Mouse (Mus musculus) layer of hippocampus, adult 2 months (tissue): ENCODE data around the gene Zbtb48. TPM values are rescaled to one million over a fixed set of nuclear protein-coding genes. Genes with fewer than 3 reads are reported as not detected.
A peak's percentile ranks its signal among the peaks of the same experiment; 100 is the strongest.

Experiments
- DNase-seq, 2 experiments: peaks; one replicate each; pipeline ENCODE4 v3.0.0; 2022; ENCODE audit warnings: low spot score in 2 of 2
- H3K27ac ChIP-seq: fragments of 200-600 bp; 2 replicates; pipeline ENCODE4 v1.8.1; 2022
- H3K4me3 ChIP-seq: fragments of 200-600 bp; 2 replicates; pipeline ENCODE4 v1.8.1; 2022; ENCODE audit warnings: mild to moderate bottlenecking
- CTCF ChIP-seq: fragments of 200-600 bp; conservative IDR thresholded peaks from 2 replicates; pipeline ENCODE4 v1.8.1; 2022; ENCODE audit warnings: antibody characterized with exemption, mild to moderate bottlenecking, moderate library complexity
- long read RNA-seq, 2 experiments: library from polyadenylated mRNA; stranded (forward); transcript quantifications; one replicate each; pipeline ENCODE4 v2.0.0; 2021; ENCODE audit warnings: borderline mapping rate in 2 of 2
- total RNA-seq, 2 experiments: library from RNA; stranded (reverse); gene quantifications; 2 replicates each; pipeline ENCODE4 v1.2.3; 2021

Gene Zbtb48
- total RNA-seq: 10 to 100 TPM; 12.7 to 16.9 TPM
- long read RNA-seq, experiment 1, partial matches to known transcripts: 2 of 14 reads
- long read RNA-seq, experiment 1, other reads (novel, unspliced or antisense): 9 of 14 reads
- long read RNA-seq, experiment 2, transcript Zbtb48-201 (11 exons, 2,218 nt): major isoform, 10 of 19 reads
- long read RNA-seq, experiment 2, partial matches to known transcripts: 3 of 19 reads
- long read RNA-seq, experiment 2, other reads (novel, unspliced or antisense): 6 of 19 reads

- H3K27ac ChIP-seq: peak within 1 kb of the TSS; percentile 92
- H3K4me3 ChIP-seq: peak within 1 kb of the TSS; percentile 85
- peak; percentile 96 to 98 for DNase-seq
- no peak for TF ChIP-seq CTCF
These were observed at the start of gene Zbtb48 for GRCm38 (mm10) chr4:152027524-152027923. Zbtb48 (minus strand) TSS chr4:152027671.

GRCm38 (mm10) chr4:152077191-152077590 lies 49.7 kb upstream of the Zbtb48 start:
- H3K4me3 ChIP-seq: no peak overlapping the region
- DNase-seq: no peak
- peak overlapping the region; percentile 53; the same call in 1 of the 2 replicates for H3K27ac ChIP-seq
- no peak for TF ChIP-seq CTCF

GRCm38 (mm10) chr4:152074548-152074947 lies 47.1 kb upstream of the Zbtb48 start:
- no peak overlapping the region for H3K27ac ChIP-seq
- peak; percentile 40 for TF ChIP-seq CTCF
- DNase-seq: no peak
- no peak overlapping the region for H3K4me3 ChIP-seq

GRCm38 (mm10) chr4:152073715-152074114 lies 46.2 kb upstream of the Zbtb48 start:
- no peak for DNase-seq
- no peak for TF ChIP-seq CTCF

GRCm38 (mm10) chr4:152072655-152073054 lies 45.2 kb upstream of the Zbtb48 start:
- no peak for TF ChIP-seq CTCF
- no peak for DNase-seq
- peak overlapping the region; percentile 45 for H3K4me3 ChIP-seq
- H3K27ac ChIP-seq: peak overlapping the region; percentile 76

More at GRCm38 (mm10) chr4:152073715-152074114, 46.2 kb upstream of the Zbtb48 start:
- H3K4me3 ChIP-seq: peak overlapping the region; percentile 44
- H3K27ac ChIP-seq: peak overlapping the region; percentile 72

- peak within 1 kb of the TSS; percentile 76 for H3K27ac ChIP-seq
- peak within 1 kb of the TSS; percentile 45 for H3K4me3 ChIP-seq
- no peak for DNase-seq
- TF ChIP-seq CTCF: no peak
These were observed 44.7 kb upstream of the Zbtb48 start, which contains the start of gene Plekhg5 for GRCm38 (mm10) chr4:152072121-152072601. Plekhg5 (plus strand) TSS chr4:152072498.

DNA sequence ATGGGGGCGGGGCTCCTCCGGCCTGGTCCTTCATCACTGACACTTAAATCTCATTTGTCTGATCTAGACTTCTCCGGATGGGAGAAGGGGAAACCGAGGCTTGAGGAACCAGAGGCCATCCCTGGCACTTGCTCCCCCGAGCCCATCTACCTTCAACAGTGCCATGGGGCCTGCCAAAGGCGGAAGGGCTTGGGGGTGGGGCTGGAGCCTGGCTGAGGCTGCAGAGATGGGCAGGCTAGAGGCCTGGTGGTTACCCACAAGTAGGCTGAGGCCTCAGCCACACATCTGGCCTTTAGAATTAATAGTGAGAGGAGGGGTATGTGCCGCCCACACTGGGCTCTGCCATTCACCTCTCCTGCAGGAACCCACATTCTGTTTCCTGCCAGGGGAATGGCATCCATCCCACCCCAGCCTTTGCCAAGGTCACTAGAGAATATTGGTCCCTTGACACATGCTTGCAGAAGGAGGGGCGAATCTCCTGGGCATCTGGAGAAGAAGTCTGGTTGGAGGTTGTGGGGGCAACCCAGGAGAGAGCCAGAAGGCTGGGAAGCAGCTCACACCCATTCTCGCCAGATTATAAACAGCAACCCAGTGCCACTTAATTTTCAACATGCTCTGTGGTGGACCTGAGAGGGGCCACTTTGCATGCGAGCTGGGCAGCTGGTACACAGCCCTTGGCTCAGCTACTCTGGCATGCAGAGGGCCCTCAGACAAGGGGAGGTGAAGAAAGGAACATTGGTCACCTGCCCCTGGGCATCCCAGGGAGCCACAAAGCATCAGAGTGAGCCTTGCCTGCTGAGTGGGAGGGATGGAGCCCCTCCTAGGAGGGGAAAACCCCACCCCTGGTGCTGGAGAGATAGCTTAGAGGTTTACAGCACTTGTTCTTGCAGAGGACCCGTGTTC lies 43.3 kb upstream of the Zbtb48 start:
- 0 out of 2 replicates have a peak overlapping the region, but pooled peaks have one; percentile 41 for H3K27ac ChIP-seq
- TF ChIP-seq CTCF: no peak
- DNase-seq: no peak
- no peak overlapping the region for H3K4me3 ChIP-seq

DNA sequence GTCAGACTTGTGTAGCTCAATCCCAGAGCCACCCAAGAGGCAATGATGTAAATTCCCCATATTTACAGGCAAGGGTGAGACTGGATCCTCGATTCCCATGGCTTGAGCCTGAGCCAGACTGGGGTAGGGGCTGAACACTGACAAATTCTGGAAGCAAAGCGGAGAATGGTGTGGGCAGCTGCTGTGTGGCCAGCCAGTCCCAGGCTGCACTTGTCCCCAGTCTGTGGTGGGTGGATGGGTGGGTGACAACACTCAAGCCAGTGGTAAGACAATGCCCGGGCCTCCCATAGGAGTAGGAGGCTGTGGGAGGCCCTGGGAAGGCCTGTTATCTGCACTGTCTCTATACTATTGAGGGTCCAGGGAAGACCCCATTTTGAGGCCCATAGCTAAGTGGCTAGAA lies 41.8 kb upstream of the Zbtb48 start:
- no peak overlapping the region for H3K27ac ChIP-seq
- DNase-seq: no peak
- TF ChIP-seq CTCF: no peak
- no peak overlapping the region for H3K4me3 ChIP-seq

GRCm38 (mm10) chr4:152068166-152068724 lies 40.8 kb upstream of the Zbtb48 start:
- DNase-seq: no peak
- no peak for TF ChIP-seq CTCF
- no peak overlapping the region for H3K27ac ChIP-seq
- H3K4me3 ChIP-seq: no peak overlapping the region

- H3K4me3 ChIP-seq: no peak overlapping the region
- TF ChIP-seq CTCF: no peak
- DNase-seq: no peak
- H3K27ac ChIP-seq: no peak overlapping the region
These were observed 39.8 kb upstream of the Zbtb48 start for GRCm38 (mm10) chr4:152067280-152067679.

DNA sequence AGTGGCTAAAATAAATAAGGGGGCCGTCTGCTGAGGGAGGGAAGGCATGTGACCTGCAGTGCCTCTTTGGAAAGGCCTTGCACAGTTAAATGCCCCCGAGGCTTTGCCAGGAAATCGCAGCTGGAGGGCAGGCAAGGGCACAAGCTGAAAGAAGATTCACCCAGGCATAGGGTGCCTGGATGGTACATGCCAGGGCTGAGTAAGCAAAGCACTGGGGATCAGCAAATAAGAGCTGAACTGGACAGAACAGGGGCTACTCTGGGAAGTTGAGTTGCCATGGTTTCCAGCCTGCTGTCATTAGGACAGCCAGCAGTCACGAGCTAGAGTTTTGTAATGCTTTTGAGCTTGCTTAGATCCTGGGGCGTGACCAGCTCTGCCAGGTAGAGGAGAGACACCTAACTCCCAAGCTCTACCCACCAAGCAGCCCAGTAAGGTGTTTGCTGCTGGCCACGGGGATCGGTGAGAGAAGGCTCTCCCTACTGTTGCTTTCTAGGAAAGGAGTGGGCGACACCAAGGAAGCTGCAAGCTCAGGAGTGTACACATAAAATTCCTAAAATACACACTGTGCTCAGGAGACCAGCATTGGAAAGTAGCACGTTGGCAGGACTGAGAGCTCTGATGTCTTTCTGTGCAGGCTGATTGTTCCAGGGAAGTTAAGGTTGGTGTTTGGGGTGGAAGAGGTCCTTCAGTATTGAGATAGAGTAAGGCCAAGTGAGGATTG lies 35.1 kb upstream of the Zbtb48 start:
- no peak for TF ChIP-seq CTCF
- H3K27ac ChIP-seq: no peak overlapping the region
- no peak for DNase-seq
- H3K4me3 ChIP-seq: no peak overlapping the region

GRCm38 (mm10) chr4:152044609-152045008 lies 17.1 kb upstream of the Zbtb48 start:
- DNase-seq: no peak
- TF ChIP-seq CTCF: no peak
- H3K27ac ChIP-seq: no peak overlapping the region

More at GRCm38 (mm10) chr4:152044609-152045008, 17.1 kb upstream of the Zbtb48 start:
- H3K4me3 ChIP-seq: no peak overlapping the region
